Mouse (Mus musculus) midbrain, postnatal 0 days (tissue): ENCODE measurements around the gene Gucy1b2. TPM values are rescaled to one million over a fixed set of nuclear protein-coding genes. Genes with fewer than 3 reads are reported as not detected.

Source experiments
- ATAC-seq: fragments of 200-750 bp; cut with Nextera tagmentation; 2 replicates; pipeline ENCODE4 v1.8.0; 2017; ENCODE audit warnings: moderate number of reproducible peaks, mild to moderate bottlenecking, moderate TSS enrichment, moderate library complexity; ENCODE audit not compliant: low FRiP score
- DNase-seq: peaks from one replicate; pipeline ENCODE4 v3.0.0-alpha.2; 2015; ENCODE audit warnings: low spot score
- H3K27ac ChIP-seq: fragments of 300-500 bp; sonication (generic); 2 replicates; pipeline ENCODE4 v1.5.1; 2014; ENCODE audit warnings: low read depth, mild to moderate bottlenecking, low read length, mixed read lengths
- H3K27me3 ChIP-seq: fragments of 300-500 bp; sonication (generic); 2 replicates; pipeline ENCODE4 v1.6.1; 2014; ENCODE audit warnings: low read length, control low read depth, mixed read lengths; ENCODE audit not compliant: insufficient read depth
- H3K36me3 ChIP-seq: fragments of 300-500 bp; sonication (generic); 2 replicates; pipeline ENCODE4 v1.6.1; 2014; ENCODE audit warnings: low read length, control low read depth, mixed read lengths; ENCODE audit not compliant: insufficient read depth
- H3K4me1 ChIP-seq: fragments of 300-500 bp; sonication (generic); 2 replicates; pipeline ENCODE4 v1.6.1; 2014; ENCODE audit warnings: mild to moderate bottlenecking, control low read depth, antibody characterized with exemption, low read length, mixed read lengths; ENCODE audit not compliant: insufficient read depth
- H3K4me2 ChIP-seq: fragments of 300-500 bp; sonication (generic); 2 replicates; pipeline ENCODE4 v1.6.1; 2014; ENCODE audit warnings: low read depth, mild to moderate bottlenecking, low read length, mixed read lengths; ENCODE audit not compliant: poor library complexity, severe bottlenecking
- H3K4me3 ChIP-seq: fragments of 300-500 bp; sonication (generic); 2 replicates; pipeline ENCODE4 v1.5.1; 2014; ENCODE audit warnings: low read depth, mild to moderate bottlenecking, low read length, moderate library complexity
- H3K9ac ChIP-seq: fragments of 300-500 bp; sonication (generic); replicated peaks from 2 replicates; pipeline ENCODE4 v1.6.1; 2014; ENCODE audit warnings: mild to moderate bottlenecking, low read length, moderate library complexity, mixed read lengths; ENCODE audit not compliant: poor library complexity, severe bottlenecking
- H3K9me3 ChIP-seq: fragments of 300-500 bp; sonication (generic); 2 replicates; pipeline ENCODE4 v1.6.1; 2016; ENCODE audit warnings: low read length, control low read depth
- CTCF ChIP-seq: IDR thresholded peaks from 2 replicates; pipeline ENCODE4 v1.5.1; 2016; ENCODE audit warnings: antibody characterized with exemption, mild to moderate bottlenecking
- WGBS: fragments of 180-500 bp; shearing (Covaris S2); extraction: QIAGEN DNeasy Blood & Tissue Kit; methylation state at CpG from one replicate; pipeline ENCODE4 v1.1.7; 2014; 5-methylcytosine and 5-hydroxymethylcytosine counted together
- polyA plus RNA-seq: library from polyadenylated mRNA; unstranded; fragments of >200 nt; fragmentation: Nextera tagmentation; extraction: Ambion mirVana; gene quantifications from 2 replicates; pipeline ENCODE4 v1.2.1, GENCODE M21; 2015
- total RNA-seq: library from RNA; depleted of rRNA; stranded (reverse); fragments of >200 nt; gene quantifications from 2 replicates; pipeline ENCODE4 v1.2.3, GENCODE M21; 2014

Gene Gucy1b2
- total and polyA plus RNA-seq, 2 experiments from 2014 or later: 0.49 to 1.2 TPM

GRCm38 (mm10) chr14:62464966-62465365, 8.9 kb upstream of the Gucy1b2 start:
- Histone ChIP-seq H3K9ac (no peak overlapping the region), H3K4me2 (no peak overlapping the region), H3K4me3 (no peak overlapping the region), H3K27me3 (no peaks in the 10 kb centered on the region), H3K36me3 (no peaks in the 10 kb centered on the region), H3K9me3 (no peaks in the 10 kb centered on the region), H3K4me1 (no peaks in the 10 kb centered on the region), H3K27ac (no peak overlapping the region)
- DNase-seq: no peak
- TF ChIP-seq CTCF: no peak
- no peak for ATAC-seq
- WGBS: 24% methylated on average over 9 of the region's 9 CpGs

- H3K27me3 ChIP-seq: no peaks in the 10 kb centered on the region
- no peak overlapping the region for H3K4me3 ChIP-seq
- no peak overlapping the region for H3K4me2 ChIP-seq
- peak; percentile 58 for TF ChIP-seq CTCF
- ATAC-seq (no peak), DNase-seq (no peak)
- H3K9ac ChIP-seq: no peak overlapping the region
- 64% methylated on average over 11 of the region's 11 CpGs for WGBS
- no peaks in the 10 kb centered on the region for H3K4me1 ChIP-seq
- H3K27ac ChIP-seq: no peak overlapping the region
- H3K9me3 ChIP-seq: no peaks in the 10 kb centered on the region
- no peaks in the 10 kb centered on the region for H3K36me3 ChIP-seq
These were observed 3.5 kb upstream of the Gucy1b2 start for GRCm38 (mm10) chr14:62459541-62459940.

GRCm38 (mm10) chr14:62457420-62458181, 1.5 kb upstream of the Gucy1b2 start:
- Histone ChIP-seq H3K4me2 (peak overlapping the region; percentile 26), H3K36me3 (no peaks in the 10 kb centered on the region), H3K4me1 (no peaks in the 10 kb centered on the region), H3K27ac (no peak overlapping the region), H3K4me3 (no peak overlapping the region), H3K27me3 (no peaks in the 10 kb centered on the region), H3K9ac (no peak overlapping the region), H3K9me3 (no peaks in the 10 kb centered on the region)
- DNase-seq (peak; percentile 95), ATAC-seq (peak; percentile 83)
- TF ChIP-seq CTCF: peak; percentile 99
- WGBS: 17% methylated on average over 22 of the region's 22 CpGs

GRCm38 (mm10) chr14:62455570-62455879, 564 bp downstream of the Gucy1b2 start:
- Histone ChIP-seq H3K4me3 (no peak overlapping the region), H3K4me1 (no peaks in the 10 kb centered on the region), H3K27ac (no peak overlapping the region), H3K36me3 (no peaks in the 10 kb centered on the region), H3K27me3 (no peaks in the 10 kb centered on the region), H3K4me2 (no peak overlapping the region), H3K9me3 (no peaks in the 10 kb centered on the region), H3K9ac (no peak overlapping the region)
- ATAC-seq (no peak), DNase-seq (peak; percentile 27)
- no peak for TF ChIP-seq CTCF
- 56% methylated on average over 5 of the region's 5 CpGs for WGBS

- H3K4me2 ChIP-seq: no peak overlapping the region
- no peaks in the 10 kb centered on the region for H3K4me1 ChIP-seq
- H3K4me3 ChIP-seq: no peak overlapping the region
- 43% methylated on average over 9 of the region's 9 CpGs for WGBS
- H3K36me3 ChIP-seq: no peaks in the 10 kb centered on the region
- no peaks in the 10 kb centered on the region for H3K9me3 ChIP-seq
- ATAC-seq (no peak), DNase-seq (peak; percentile 62)
- TF ChIP-seq CTCF: no peak
- H3K9ac ChIP-seq: no peak overlapping the region
- no peak overlapping the region for H3K27ac ChIP-seq
- H3K27me3 ChIP-seq: no peaks in the 10 kb centered on the region
These were observed 1.1 kb downstream of the Gucy1b2 start for GRCm38 (mm10) chr14:62454760-62455569.

GRCm38 (mm10) chr14:62454136-62454535, 2.0 kb downstream of the Gucy1b2 start:
- Histone ChIP-seq H3K4me3 (no peak overlapping the region), H3K4me1 (no peaks in the 10 kb centered on the region), H3K27me3 (no peaks in the 10 kb centered on the region), H3K4me2 (no peak overlapping the region), H3K9me3 (no peaks in the 10 kb centered on the region), H3K36me3 (no peaks in the 10 kb centered on the region), H3K27ac (no peak overlapping the region), H3K9ac (no peak overlapping the region)
- WGBS: 55% methylated on average over 3 of the region's 3 CpGs
- DNase-seq (no peak), ATAC-seq (no peak)
- no peak for TF ChIP-seq CTCF
